Mouse (Mus musculus): ENCODE measurements around the gene Slc4a1. TPM values are rescaled to one million over a fixed set of nuclear protein-coding genes. Genes with fewer than 3 reads are reported as not detected.

The Slc4a1 gene
- polyA plus RNA-seq, 1 experiment from 2014 or later, result 20.2 TPM

DNA sequence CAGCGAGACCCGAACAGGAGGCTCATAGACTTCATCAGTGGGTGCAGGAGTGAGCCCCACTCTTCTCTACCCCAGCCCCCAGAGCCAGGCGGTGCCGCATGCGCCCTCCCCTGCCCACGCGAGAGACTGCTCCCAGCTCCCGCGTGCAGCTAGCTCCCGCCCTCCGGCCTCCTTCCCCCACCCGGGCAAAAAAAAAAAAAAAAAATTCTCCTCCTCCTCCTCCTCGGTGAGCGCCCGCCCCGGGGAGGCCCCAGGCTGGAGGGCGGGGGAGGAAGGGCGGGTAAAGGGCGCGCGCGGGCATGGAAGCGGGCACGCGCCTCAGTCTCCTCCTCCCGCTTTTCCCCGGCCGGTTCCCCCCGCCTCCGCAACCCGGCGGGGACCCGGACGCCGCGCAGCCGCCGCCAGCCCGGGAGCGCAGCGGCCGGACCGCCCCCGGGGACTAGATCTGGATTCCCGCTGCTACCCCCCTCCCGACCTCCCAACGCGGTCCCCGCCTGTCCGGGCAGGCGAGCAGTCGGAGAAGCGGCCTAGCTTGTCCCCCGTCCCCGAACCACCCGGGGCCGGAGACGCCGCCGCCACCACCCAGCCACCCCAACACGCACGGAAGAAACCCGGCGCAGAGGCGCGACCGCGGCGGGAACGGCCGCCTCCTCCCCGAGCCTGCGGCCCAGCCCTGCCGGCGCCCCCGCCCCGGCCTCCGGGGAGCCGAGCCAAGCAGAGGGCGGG is 49.3 kb downstream of the Slc4a1 start:
- H3K9me3 ChIP-seq (replicated peaks), result no peaks in the 10 kb centered on the region
- peak; percentile 27; the same call in 1 of the 2 replicates for ATAC-seq (replicated peaks; ENCODE audit: low FRiP score)

DNA sequence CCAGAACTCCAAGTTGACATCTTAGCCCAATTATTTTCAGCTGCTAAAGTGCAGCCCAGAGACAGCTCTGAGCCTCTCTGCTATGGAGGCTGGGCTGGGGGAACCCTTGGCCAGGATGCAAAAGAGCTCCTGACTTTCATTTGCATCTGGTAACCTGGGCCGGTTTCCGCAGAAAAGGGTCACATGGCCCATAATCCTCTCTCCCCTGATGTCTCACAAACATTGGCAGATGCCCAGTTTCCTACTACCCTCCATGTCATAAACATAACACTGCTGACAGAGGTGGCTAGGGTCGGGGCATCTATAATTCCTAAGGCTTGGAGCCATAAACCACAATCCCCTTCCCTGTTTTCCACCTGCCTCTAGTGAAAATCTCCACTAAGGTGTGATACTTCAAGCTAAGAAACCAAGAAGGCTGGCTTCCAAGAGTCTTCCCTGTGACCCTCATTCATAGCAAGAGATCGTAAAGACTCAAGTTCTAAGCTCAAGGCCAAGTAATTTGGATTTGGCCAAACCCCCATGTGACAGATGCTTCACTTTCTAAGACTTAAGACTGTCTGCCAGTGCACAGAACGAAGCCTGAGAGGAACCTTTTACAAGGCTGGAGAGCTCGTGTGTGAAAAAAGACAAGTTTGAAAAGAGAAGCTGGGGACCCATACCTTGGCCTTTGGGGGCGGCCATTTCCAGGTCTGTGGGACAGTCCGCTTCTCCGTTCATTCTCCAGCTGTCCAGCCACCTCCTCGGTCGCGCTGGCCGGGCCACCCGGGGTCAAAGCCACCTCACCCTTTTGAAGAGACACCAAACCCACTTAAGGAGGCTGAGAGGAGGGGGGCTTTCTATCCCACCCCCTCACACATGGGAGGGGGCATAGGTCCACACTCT is 50.1 kb downstream of the Slc4a1 start:
- Histone ChIP-seq H3K4me1 (peaks cover 26% of the 10 kb centered on the region), H3K36me3 (peaks cover 43% of the 10 kb centered on the region), H3K27me3 (no peaks in the 10 kb centered on the region), H3K9ac (peak overlapping the region; percentile 100), H3K4me3 (replicated peaks) (peak overlapping the region; percentile 100), H3K27ac (peak overlapping the region; percentile 99), H3K9me3 (replicated peaks) (no peaks in the 10 kb centered on the region), H3K4me2 (peak overlapping the region; percentile 89)
- 13% methylated on average over 14 of the region's 14 CpGs for WGBS
- no peak for ATAC-seq (replicated peaks; ENCODE audit: low FRiP score)

More for the DNA sequence above, 49.3 kb downstream of the Slc4a1 start:
- H3K9ac ChIP-seq, result peak overlapping the region; percentile 100
- H3K27me3 ChIP-seq, result no peaks in the 10 kb centered on the region
- peak overlapping the region; percentile 100 for H3K4me3 ChIP-seq (replicated peaks)
- peak overlapping the region; percentile 89 for H3K4me2 ChIP-seq
- H3K4me1 ChIP-seq, result peaks cover 23% of the 10 kb centered on the region
- under 1% methylated on average over 67 of the region's 80 CpGs for WGBS
- peaks cover 41% of the 10 kb centered on the region for H3K36me3 ChIP-seq
- peak overlapping the region; percentile 99 for H3K27ac ChIP-seq

DNA sequence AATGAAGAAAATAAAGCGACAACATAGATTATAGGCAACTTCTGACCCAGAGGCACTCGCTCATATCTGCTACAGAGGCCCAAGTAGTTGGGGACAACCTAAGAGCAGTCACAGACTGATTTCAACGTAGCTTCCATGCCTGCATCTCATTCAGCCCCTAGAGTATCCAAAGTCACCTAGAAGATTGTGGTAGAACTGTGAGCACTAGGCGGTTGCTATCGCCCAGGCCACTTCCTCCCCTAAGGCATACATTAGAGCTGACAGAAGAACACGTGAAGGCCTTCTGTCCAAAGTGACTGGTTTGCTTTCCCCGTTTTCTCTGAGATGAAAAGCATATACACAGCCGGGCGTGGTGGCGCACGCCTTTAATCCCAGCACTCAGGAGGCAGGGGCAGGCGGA is 51.7 kb downstream of the Slc4a1 start:
- Histone ChIP-seq H3K4me2 (no peak overlapping the region), H3K9me3 (replicated peaks) (no peaks in the 10 kb centered on the region), H3K4me1 (peaks cover 35% of the 10 kb centered on the region), H3K27ac (no peak overlapping the region), H3K36me3 (peaks cover 58% of the 10 kb centered on the region), H3K4me3 (replicated peaks) (no peak overlapping the region), H3K9ac (no peak overlapping the region), H3K27me3 (no peaks in the 10 kb centered on the region)
- WGBS, result 89% methylated on average over 12 of the region's 12 CpGs
- ATAC-seq (replicated peaks; ENCODE audit: low FRiP score), result no peak

DNA sequence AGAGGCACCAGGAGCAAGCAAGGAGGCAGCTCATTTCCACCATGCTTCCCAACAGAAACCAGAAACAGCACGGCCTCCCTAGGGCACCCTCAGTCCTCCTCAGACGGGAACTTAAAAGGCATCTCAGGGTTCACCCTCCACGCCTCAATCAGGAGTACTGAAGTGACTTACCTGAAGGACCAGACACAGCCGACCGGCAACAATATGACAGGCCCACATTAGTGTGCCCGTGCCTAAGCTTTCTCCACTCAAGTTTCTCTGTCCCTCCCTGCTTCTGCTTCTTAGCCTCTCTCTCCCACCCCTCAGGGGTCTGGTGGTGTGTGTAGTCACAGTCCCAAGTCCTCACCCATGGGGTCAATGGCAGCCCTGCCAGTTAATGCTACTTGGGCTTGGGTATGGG is 53.4 kb downstream of the Slc4a1 start:
- H3K4me2 ChIP-seq, result no peak overlapping the region
- ATAC-seq (replicated peaks; ENCODE audit: low FRiP score), result no peak
- H3K9ac ChIP-seq, result no peak overlapping the region
- H3K27ac ChIP-seq, result no peak overlapping the region
- H3K4me3 ChIP-seq (replicated peaks), result no peak overlapping the region
- peaks cover 68% of the 10 kb centered on the region for H3K36me3 ChIP-seq
- 88% methylated on average over 6 of the region's 6 CpGs for WGBS
- H3K27me3 ChIP-seq, result no peaks in the 10 kb centered on the region
- H3K9me3 ChIP-seq (replicated peaks), result no peaks in the 10 kb centered on the region
- peaks cover 42% of the 10 kb centered on the region for H3K4me1 ChIP-seq

DNA sequence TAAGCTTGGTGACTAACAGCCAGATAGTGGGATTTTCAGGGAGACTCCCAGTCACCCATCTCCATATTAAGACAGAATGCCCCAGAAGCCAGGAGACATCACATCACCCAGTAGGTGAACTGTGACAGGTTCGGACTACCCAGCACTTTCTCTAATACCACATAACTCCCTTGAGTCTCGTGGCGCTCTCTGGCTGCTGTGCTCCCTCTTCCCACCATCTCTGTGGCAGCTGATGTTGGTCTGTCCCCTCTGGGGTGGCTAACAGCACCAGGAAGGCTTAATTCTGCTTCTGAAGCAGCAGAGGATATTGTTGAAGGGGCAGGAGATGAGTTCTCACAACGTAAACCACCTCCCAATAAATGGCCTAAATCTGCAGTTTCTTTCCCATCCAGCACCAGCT is 54.0 kb downstream of the Slc4a1 start:
- Histone ChIP-seq H3K36me3 (peaks cover 74% of the 10 kb centered on the region), H3K4me3 (replicated peaks) (no peak overlapping the region), H3K9ac (no peak overlapping the region), H3K4me1 (peaks cover 42% of the 10 kb centered on the region), H3K27ac (no peak overlapping the region), H3K27me3 (no peaks in the 10 kb centered on the region), H3K4me2 (no peak overlapping the region), H3K9me3 (replicated peaks) (no peaks in the 10 kb centered on the region)
- no peak for ATAC-seq (replicated peaks; ENCODE audit: low FRiP score)
- 87% methylated on average over 4 of the region's 4 CpGs for WGBS

DNA sequence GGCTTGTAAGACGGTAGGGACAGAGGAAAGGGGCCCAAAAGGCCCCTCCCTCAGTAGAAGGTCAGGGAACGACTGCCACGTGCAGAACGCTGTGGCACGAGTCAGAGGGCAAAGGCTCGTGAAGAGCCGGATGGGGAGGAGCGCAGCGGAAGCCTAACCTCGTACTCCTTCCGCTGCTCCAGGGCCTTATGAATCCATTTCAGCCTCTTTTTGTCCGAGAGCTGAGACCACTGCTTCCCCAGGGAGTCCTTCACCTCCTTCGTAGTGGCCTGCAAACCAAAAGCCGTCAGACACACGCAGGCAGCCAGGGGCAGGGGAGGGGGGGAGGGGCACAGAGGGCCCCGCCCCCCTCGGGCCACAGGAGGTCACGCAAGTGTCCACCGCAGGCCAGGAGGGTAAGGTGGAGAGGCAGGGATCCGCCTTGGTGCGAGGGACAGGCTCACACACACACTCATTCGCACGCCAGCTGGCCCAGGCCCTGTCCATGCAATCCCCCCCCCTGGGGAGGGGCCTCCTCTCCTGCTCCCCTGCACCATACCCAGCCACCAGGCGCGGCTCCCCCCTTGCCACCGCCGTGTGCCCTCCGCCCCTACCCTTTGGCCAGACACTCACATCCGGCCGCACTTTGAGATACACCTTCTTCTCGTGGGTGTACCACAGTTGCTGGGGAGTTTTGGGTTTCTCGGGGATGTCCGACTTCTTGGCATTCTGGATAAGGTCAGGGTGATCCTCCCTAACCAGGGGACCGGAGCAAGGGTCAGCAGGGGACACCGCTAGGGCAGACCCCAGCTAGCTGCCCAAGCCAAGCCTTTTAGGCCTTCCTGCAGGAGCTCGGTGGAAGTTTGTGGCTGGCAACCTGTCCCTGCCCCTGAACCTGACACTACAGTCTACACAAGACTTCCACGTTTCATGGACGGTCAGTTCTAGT is 55.0 kb downstream of the Slc4a1 start:
- WGBS, result 34% methylated on average over 38 of the region's 38 CpGs
- peak overlapping the region; percentile 24; the same call in 1 of the 2 replicates for H3K4me2 ChIP-seq
- H3K4me1 ChIP-seq, result peaks cover 40% of the 10 kb centered on the region
- peaks cover 84% of the 10 kb centered on the region for H3K36me3 ChIP-seq
- H3K9me3 ChIP-seq (replicated peaks), result no peaks in the 10 kb centered on the region
- no peak overlapping the region; the same call in 1 of the 2 replicates for H3K9ac ChIP-seq
- H3K4me3 ChIP-seq (replicated peaks), result no peak overlapping the region
- no peak for ATAC-seq (replicated peaks; ENCODE audit: low FRiP score)
- H3K27me3 ChIP-seq, result no peaks in the 10 kb centered on the region
- H3K27ac ChIP-seq, result 0 out of 2 replicates have a peak overlapping the region, but pooled peaks have one; percentile 6

DNA sequence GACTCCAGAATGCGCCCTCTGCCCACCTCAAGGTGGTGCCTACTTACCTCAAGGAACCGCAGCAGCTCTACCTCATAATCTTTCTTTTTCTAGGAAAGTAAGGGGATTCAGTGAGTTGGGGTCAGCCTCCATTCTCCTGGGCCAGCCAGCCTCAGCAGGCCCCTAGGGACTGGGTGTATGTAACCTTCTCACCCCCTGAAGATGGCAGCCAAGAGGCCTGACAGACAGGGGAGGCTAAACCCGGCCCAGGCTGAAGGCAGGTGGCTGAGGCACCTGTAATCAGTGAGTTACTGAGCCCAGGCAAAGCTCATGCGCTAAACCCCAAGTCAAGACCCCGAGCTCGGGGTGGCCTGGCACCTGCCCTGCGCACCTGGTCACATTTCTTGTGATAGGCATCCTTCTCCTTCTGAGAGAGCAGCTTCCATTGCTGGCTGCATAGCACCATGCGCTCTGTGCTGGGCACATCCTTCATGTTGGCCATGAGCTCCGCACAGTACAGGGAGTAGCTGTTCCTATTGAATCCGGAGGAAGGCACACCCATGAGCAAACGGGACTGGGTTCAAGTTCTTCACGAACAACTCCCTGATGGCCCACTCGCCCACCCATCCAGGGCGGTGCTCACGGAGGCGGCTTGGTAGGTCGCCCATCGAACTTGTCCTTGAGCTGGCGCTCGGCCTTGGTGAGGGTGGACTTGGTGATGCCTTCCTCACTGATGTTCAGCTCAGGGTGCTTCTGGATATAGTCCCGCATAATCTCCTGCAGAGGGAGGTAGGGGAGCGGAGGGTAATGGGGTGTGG is 56.0 kb downstream of the Slc4a1 start:
- Histone ChIP-seq H3K9me3 (replicated peaks) (no peaks in the 10 kb centered on the region), H3K4me1 (peaks cover 33% of the 10 kb centered on the region), H3K9ac (peak overlapping the region; percentile 8; the same call in 1 of the 2 replicates), H3K36me3 (peaks cover 82% of the 10 kb centered on the region), H3K4me2 (peak overlapping the region; percentile 59), H3K27me3 (no peaks in the 10 kb centered on the region), H3K27ac (peak overlapping the region; percentile 63), H3K4me3 (replicated peaks) (peak overlapping the region; percentile 38)
- no peak for ATAC-seq (replicated peaks; ENCODE audit: low FRiP score)
- 86% methylated on average over 22 of the region's 22 CpGs for WGBS

DNA sequence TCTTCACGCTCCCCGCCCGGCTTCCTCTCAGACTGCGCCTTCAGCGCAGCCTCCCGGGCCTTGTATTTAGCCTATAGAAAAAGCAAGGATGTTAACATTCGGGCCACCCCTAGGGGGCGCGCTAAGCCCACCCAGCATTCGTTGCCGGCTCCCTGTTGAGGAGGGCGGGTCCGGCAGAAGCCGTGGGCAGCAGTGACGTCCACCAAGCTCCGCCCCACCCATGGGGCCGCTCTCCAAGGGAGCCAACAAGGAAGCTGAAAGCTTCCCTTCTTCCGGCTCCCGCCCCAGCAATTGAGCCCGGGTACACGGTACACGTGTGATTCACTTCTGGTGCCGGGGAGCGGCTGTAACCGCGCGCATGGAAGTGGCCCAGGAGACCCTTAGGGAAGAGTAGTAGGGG is 57.0 kb downstream of the Slc4a1 start:
- Histone ChIP-seq H3K4me1 (peaks cover 33% of the 10 kb centered on the region), H3K4me2 (peak overlapping the region; percentile 59), H3K4me3 (replicated peaks) (peak overlapping the region; percentile 38), H3K9me3 (replicated peaks) (no peaks in the 10 kb centered on the region), H3K27me3 (no peaks in the 10 kb centered on the region), H3K27ac (peak overlapping the region; percentile 63), H3K36me3 (peaks cover 72% of the 10 kb centered on the region), H3K9ac (peak overlapping the region; percentile 8; the same call in 1 of the 2 replicates)
- peak; percentile 96 for ATAC-seq (replicated peaks; ENCODE audit: low FRiP score)
- WGBS, result under 1% methylated on average over 27 of the region's 27 CpGs

DNA sequence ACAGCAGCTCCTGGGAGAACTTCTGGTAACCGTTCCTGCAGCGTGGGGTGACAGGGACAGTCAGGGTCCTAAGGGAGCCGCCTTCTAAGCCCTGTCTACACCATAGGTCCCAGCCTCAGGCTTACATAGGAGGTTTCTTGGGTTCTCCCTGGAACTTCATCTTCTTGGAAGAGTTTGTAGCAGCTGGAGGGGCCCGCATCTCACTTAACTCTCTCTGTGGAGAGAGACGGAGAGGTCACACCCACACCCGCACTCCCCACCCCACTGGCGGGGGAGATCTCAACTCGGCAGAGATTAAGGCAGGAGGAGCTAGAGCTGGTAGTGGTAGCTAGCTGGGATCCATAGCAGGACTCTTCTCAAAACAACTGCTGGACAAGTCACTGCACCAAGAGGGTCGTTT is 57.9 kb downstream of the Slc4a1 start:
- 91% methylated on average over 9 of the region's 9 CpGs for WGBS
- no peaks in the 10 kb centered on the region for H3K27me3 ChIP-seq

DNA sequence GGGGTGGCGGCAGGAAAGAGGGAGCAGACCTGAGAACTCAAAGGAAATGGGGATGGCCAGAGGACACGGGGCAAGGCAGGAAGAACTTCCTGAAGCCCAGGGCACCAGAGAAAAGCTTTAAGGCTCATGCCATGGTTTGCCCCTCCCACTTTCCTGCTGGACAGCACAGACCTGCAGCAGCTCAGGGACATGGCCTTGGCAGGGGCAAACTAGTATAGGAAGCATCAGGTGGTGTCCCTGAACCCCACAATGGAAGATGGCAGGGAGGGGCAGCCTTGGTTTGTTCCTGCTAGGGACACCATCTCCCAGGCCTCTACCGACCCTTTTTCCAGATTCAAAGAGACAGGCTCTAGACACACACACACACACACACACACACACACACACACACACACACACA is 60.6 kb downstream of the Slc4a1 start:
- no peak overlapping the region for H3K9ac ChIP-seq
- WGBS, result 58% methylated on average over 3 of the region's 3 CpGs

More for the DNA sequence above, 57.9 kb downstream of the Slc4a1 start:
- H3K36me3 ChIP-seq, result peaks cover 63% of the 10 kb centered on the region
- no peak overlapping the region for H3K4me3 ChIP-seq (replicated peaks)
- H3K9me3 ChIP-seq (replicated peaks), result no peaks in the 10 kb centered on the region
- ATAC-seq (replicated peaks; ENCODE audit: low FRiP score), result no peak
- H3K9ac ChIP-seq, result no peak overlapping the region
- peaks cover 33% of the 10 kb centered on the region for H3K4me1 ChIP-seq
- no peak overlapping the region for H3K4me2 ChIP-seq
- H3K27ac ChIP-seq, result no peak overlapping the region

DNA sequence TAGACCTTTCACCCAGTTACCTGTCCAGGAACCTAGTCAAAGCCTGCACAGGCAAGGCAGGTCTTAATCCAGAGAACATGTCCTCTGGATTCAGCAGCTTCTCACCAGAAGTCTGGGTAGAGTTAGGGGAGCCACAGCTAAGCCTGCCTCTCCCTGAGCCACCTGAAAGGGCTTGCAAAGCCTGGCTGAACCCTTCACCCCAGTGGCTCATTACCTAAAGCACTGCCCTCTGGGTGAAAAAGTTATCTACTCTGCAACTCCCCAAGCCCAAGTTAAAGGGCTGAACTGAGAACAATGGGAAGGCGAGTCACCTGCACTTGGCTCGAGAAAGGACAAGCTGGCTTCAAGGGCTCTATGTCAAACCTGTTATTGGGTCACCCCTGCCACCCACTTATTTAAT is 61.9 kb downstream of the Slc4a1 start:
- no peak overlapping the region for H3K27ac ChIP-seq
- H3K9ac ChIP-seq, result no peak overlapping the region
- H3K36me3 ChIP-seq, result peaks cover 32% of the 10 kb centered on the region
- H3K9me3 ChIP-seq (replicated peaks), result no peaks in the 10 kb centered on the region
- 47% methylated on average over 2 of the region's 2 CpGs for WGBS
- no peak overlapping the region for H3K4me3 ChIP-seq (replicated peaks)
- no peaks in the 10 kb centered on the region for H3K27me3 ChIP-seq
- H3K4me2 ChIP-seq, result no peak overlapping the region
- ATAC-seq (replicated peaks; ENCODE audit: low FRiP score), result no peak
- H3K4me1 ChIP-seq, result peaks cover 10% of the 10 kb centered on the region

More for the DNA sequence above, 60.6 kb downstream of the Slc4a1 start:
- Histone ChIP-seq H3K27ac (no peak overlapping the region), H3K9me3 (replicated peaks) (no peaks in the 10 kb centered on the region), H3K36me3 (peaks cover 42% of the 10 kb centered on the region), H3K4me1 (peaks cover 22% of the 10 kb centered on the region), H3K4me2 (no peak overlapping the region), H3K27me3 (no peaks in the 10 kb centered on the region), H3K4me3 (replicated peaks) (no peak overlapping the region)
- no peak for ATAC-seq (replicated peaks; ENCODE audit: low FRiP score)
